Mouse (Mus musculus) layer of hippocampus, postnatal 14 days (tissue): ENCODE measurements at regions not wholly inside any gene's neighbourhood (a gene's known extent, or its start where the extent isn't known, plus 50 kb on each side); places are given as distances from the start of the nearest gene placed in this dataset.

Experiments
- DNase-seq, 2 experiments: peaks; one replicate each; pipeline ENCODE4 v3.0.0; 2021 to 2022; ENCODE audit warnings: low spot score in 2 of 2, mixed read lengths in 1 of 2

DNA sequence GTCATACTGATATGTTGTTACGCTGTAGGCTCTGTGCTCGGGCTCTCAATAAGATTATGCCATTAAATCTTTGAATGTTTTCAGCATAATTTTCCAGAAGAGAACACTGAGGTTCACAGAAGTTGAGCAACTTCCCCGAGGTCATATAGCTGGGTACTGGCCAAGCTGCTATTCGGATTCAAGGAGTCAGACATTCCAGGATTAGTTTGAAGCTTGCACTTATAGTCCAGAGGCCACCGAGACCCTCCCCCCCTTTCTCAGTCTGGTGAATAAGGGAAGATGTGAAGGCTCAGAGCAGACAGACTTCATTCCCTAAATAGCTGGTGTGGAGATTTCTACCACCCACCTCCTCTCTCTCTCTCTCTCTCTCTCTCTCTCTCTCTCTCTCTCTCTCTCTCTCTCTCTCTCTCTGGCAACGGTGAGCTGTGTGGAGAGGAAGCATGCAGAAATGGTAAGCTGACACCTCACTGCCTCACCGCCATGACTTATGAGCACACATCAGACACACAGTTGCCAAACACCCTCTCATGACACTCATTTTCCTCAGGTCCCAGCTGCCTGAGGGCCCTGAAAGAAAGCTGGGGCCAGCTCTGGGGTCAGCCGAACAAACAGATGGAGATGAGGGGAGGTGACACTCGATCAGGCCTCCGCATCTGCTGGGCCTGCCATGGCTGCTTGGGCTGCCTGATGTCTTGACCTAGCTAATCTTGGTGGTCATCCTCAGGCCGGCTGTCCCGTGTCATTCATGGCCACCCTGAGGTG, 107.0 kb upstream of the Pdzrn3 start:
- DNase-seq = no peak

DNA sequence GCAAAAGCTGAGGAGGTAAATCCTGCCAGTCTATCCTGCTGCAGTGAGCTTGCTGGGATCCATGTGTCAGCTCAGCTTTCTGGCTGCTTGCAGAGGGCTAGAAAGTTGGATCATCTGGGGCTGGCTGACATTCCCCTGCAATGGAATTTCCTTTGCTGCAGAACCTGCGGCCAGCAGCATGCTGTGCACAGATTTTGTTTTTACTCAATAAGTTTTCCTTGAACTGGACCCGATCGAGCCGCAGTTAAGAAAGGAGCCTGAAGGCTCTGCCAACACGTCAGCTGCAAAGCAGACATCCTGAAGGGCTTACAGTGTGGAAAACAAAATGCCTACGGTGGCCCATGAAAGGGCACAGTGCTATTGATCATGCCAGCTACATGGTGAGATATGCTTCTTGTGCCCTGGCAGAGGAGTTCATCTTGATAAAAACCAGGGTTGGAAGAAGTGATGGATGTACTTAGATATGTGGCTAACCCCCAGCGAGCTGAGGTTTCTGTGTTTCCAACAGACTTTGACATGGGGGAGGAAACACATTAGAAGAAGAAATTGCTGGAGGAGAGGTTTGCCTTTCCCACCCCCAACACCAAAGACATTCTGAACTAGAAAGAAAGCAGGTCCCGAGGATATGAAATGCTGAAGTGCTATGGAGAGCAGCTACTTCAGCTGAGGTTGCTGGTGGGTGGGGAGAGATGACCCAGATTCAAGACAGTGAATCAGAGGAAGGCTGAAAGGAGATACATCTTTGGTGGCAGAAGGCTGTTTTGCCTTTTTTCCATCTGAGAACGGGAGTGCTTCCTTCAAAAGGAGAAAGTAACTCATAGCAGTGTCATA, 105.2 kb upstream of the Pdzrn3 start:
- DNase-seq = peak; percentile 39 to 42

- no peak for DNase-seq
Observed at GRCm38 (mm10) chr6:101473956-101474355, 96.3 kb upstream of the Pdzrn3 start.

- DNase-seq = peak; percentile 57 to 89
Observed at GRCm38 (mm10) chr6:101473257-101473925, 95.7 kb upstream of the Pdzrn3 start.

GRCm38 (mm10) chr6:101464910-101465309, 87.2 kb upstream of the Pdzrn3 start:
- DNase-seq = no peak

GRCm38 (mm10) chr6:101463812-101464320, 86.2 kb upstream of the Pdzrn3 start:
- no peak for DNase-seq

GRCm38 (mm10) chr6:101446720-101447119, 69.0 kb upstream of the Pdzrn3 start:
- DNase-seq = peak; percentile 20 to 25

DNA sequence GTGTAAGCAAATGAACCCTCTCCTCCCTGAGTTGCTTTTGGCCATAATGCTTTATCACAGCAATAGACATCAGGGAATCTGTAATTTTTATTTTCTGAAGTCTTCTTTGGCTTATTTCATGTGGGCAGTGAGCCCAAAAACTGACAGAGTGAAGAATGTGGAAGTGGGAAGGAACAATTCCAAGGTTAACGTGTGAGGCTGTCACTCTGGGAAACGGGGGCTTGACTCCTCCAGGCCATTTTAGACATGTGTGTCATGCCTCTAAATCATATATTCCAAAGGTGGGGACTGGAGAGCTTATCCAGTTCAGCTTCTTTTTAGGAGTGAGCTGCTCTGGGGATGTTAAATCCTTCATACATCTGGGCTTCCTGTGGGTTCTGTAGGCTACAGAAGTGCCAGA, 68.6 kb upstream of the Pdzrn3 start:
- no peak for DNase-seq

- DNase-seq = no peak
Observed at GRCm38 (mm10) chr6:101432769-101433168, 55.1 kb upstream of the Pdzrn3 start.

- no peak for DNase-seq
Observed at GRCm38 (mm10) chr6:101429634-101430033, 51.9 kb upstream of the Pdzrn3 start.
